Mouse (Mus musculus): ENCODE data around the gene Rag2.

Rag2 gene

DNA sequence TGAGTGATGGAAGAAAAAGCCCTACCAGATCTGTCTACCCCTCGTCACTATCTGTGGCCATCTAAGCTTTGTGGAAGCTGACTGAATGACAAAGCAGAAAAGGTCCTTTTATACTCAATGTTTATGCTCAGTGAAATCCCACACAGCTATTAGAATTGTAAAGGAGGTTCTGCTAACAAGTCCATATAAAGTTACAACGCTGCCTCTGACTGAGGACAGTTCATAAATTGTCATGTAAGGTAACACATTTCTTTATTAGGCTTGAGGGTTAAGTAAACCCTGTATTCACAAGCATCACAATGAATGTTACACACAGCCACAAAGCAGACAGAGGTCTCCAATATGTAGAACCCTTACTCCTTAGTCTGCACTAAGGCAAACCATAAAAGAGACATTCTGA lies 507 bp upstream of the Rag2 start:
- in situ Hi-C loops (cut with MboI, MseI) = no loop called here

- in situ Hi-C loops (cut with MboI, MseI) = no loop called here
Measured at GRCm38 (mm10) chr2:101627227-101627626, 2.7 kb downstream of the Rag2 start.

DNA sequence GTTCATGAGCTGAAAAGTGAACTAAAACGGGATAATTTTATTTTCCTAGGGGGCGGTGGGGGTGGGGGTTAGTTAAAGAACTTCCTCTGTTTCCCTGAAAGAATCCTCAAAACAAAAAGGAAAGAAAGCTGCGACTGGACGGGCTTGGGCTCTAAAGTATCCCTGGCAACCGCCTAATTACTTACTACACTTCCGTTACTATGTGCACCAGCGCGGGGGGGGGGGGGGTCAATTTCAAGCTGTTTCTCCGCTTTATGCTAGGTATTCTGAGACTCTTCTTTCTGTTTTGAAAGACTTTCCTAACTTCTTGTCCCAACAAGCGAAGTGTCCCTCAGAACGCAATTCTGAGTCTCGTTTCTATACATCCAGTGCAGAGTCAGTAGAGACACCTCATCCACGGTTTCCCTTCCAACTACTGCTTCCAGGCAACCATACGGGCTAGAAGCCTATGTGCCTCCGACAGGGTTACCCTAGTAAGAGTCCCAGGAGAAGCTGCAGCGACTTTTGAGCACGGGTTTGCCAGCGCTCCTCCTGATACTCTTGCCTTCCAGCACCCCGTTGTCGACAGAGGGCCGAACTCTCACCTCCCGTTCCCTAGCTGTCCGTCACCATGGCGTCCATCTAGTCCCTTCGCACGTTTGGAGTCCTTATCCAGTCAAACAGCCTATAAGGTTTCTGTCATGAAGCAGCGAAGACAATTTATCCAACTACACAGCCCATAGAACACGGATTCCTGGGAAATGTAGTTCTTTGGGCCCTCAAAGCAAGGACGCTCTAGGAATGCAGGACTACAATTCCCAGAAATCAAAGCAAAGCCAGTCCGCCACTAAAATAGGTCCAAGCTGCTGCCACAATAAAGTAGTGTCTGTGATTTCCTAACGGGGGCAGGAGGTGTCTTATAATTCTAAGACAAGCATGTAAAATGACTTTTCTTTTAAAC lies 4.0 kb downstream of the Rag2 start:
- in situ Hi-C loops (cut with MboI, MseI) = no loop called here

DNA sequence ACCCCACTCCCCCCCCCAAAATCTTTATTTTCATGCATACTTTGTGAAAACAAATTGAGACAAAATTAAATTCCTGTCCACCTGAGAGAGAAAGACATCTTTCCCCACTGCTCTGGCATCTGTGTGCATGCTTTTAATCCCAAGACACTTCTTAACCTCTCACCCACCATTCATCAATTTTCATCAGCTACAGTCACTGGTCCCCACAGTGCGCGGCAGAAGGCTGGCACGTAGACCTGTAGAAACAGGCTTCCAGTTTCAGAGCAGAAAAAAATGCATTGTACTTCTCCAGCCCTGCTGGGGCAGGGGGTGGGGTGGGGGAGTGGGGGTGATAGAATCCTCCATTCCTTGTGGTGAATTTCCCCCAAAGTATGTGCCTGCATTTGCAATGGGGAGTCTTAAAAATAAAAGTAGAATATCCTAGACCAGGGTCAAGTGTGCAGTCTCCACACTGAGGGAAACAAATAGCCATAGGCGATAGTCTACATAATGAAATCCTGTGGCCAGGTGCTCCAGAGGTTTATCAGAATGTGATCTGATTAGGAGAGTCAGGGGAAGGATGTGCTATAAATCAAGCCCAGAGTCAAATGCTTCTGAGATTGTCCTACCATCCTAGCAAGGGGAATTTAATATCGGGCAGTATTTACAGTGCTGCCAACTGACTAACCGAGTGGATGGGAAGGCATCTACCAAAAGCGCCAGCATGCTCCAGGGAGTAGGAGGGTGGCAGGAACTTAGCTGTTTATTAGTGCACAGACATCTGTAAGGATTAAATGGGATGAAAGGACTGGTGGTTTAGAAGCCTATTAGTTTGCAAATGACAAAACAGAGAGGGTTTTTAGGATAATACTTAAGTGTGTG lies 14.7 kb downstream of the Rag2 start:
- in situ Hi-C loops (cut with MboI, MseI) = no loop called here

DNA sequence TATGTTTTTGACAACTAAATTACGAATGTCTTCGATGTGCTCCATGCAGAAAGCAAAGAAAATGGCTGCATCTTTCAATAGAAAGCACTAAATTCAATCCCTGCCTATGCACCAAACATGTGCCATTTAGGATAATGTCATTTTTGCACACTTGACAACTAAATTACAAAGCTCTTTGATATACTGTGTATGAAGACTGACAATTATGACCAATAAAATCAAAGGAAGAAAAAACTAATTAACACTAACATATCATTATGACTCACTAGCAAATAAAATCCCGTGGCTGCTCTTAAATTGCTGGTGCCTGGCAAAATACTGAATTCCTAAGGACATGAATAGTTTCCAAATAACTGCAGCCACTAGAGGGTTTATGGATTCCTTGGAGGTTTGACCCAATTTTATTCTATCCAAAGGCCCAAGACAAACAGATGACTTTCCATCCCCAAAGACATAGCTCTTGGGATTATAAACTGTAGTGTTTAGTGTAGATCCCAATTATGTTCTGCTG lies 15.4 kb downstream of the Rag2 start:
- in situ Hi-C loops (cut with MboI, MseI) = no loop called here

DNA sequence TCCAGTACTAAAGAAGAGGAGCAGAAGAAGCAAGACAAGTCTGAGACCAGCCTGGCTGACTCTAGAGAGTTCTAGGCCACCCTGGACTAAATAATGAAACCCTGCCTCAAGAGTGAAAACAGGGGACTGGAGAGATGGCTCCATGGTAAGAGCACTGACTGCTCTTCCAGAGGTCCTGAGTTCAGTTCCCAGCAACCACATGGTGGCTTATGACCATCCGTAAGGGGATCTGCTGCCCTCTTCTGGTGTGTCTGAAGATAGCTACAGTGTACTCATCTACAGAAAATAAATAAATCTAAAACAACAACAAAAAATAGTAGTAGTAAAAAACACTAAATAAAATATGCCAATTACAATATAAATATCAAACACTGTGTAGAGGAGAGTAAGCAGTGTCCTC lies 21.3 kb downstream of the Rag2 start:
- in situ Hi-C loops (cut with MboI, MseI) = no loop called here

DNA sequence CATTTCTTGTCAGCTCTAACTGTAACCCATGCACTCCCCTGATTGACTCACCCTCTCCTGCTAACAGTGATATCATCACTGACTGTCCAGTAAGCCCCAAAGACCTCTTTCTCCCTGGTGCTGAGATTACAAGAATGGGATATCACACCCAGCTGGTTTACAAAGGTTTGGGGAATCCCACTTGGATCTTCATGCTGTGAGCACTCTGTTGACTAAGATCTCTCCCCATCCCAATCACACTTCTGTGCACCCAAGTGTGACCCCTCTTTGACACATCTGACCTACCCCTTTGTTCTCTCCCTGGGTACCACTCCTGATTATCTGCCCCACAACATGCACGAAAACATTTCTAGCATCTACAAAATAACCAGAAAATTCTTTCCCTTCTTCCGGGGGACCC lies 23.8 kb downstream of the Rag2 start:
- in situ Hi-C loops (cut with MboI, MseI) = no loop called here

DNA sequence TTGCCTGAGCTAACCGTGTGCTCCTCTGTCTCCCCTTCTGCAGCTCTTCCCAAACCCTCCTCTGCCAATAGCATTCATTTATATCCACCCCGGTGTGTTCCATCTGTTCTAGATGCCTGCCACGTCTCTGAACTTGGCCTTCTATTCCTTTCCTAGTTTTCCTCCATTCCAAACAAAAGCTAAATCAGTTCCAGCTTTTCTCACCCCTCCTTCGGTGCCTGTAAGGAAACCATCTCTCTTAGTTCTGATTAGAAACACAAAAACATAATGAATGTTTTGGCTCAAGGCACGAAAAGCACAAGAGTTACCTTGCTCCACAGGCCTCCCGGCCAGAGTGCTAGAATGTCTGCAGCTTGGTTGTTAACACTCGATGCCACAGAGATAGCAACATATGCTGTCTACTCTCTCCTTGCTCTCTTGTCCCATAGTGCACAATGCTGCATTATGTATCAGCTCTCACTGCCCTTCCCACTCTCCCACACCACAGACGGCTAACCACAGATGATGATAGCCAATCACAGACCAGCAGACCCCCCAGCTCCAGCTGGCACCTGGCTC lies 24.7 kb downstream of the Rag2 start, which contains the start of the genes Rag1 and B230118H07Rik:
Gene Rag1 (minus strand): TSS at position 388 of the 558 bp plus-strand sequence.
Gene B230118H07Rik (minus strand): TSS at position 419 of the 558 bp plus-strand sequence.
- in situ Hi-C loops (cut with MboI, MseI) = no loop called here

DNA sequence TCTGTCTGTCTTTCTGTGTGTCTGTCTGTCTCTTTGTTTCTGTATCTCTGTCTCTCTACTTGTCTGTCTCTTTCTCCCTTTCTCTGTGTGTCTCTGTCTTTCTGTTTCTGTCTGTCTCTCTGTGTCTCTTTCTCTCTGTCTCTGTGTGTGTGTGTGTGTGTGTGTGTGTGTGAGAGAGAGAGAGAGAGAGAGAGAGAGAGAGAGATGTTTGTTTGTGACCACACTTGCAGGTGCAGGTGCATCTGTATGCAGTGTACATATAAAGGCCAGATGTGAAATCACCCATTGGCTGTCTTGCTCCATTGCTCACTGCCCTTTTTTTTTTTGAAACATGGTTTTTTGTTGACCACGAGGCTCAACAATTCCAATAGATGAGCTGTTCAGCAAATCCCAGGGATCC lies 25.9 kb downstream of the Rag2 start:
- in situ Hi-C loops (cut with MboI, MseI) = no loop called here

GRCm38 (mm10) chr2:101652204-101652920 lies 27.8 kb downstream of the Rag2 start:
- in situ Hi-C loops (cut with MboI, MseI) = no loop called here

DNA sequence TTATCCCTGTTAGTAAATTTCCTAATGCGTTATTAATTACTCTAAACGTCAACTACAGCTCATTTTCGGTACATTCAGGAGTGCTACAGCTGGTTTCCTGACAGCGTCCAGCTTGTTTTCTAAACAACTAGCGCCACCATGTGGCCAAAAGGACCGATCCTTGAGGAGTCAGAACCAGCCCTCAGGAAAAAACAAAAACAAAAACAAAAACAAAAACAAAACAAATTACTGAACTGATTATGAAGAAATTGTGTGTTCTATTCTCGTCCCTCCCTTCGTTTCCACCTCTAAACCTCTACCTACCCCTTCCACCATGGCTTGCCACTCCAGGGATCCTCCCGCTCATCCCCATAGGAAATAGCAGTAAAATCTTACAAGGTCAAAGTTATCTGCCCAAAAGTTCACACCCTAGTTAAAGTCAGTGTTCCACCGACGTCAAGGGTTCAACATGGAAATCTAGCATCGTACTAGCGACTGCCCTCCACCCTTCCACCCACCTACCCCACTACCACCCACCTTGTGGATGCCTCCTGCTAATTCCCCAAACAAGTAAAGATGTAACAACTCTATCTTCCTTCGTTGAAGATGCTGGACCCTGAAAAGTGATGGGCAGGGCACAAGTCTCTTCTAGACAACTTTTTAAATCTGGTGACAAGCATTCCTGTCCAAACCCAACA lies 28.5 kb downstream of the Rag2 start:
- in situ Hi-C loops (cut with MboI, MseI) = no loop called here

DNA sequence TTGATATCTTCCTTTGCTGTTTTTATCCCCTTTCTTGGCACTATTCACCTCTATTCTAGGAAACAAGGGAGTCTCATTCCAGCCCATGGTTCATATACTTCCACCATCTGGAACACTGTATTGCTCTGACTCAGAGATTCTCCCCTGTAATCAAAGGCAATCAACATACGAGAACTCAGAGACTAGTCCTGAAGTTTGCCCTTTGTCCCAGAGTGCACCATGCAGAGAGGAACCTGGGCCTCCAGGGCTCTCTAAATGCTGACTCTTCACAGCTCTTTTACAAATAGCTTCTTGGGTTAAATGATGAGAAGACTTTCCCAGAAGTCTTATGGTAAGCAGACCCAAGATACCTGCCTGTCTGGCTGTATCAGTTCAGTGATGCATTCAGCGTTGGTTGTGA lies 36.0 kb downstream of the Rag2 start:
- in situ Hi-C loops (cut with MboI, MseI) = no loop called here

GRCm38 (mm10) chr2:101665058-101665702 lies 40.7 kb downstream of the Rag2 start:
- in situ Hi-C loops (cut with MboI, MseI) = no loop called here

DNA sequence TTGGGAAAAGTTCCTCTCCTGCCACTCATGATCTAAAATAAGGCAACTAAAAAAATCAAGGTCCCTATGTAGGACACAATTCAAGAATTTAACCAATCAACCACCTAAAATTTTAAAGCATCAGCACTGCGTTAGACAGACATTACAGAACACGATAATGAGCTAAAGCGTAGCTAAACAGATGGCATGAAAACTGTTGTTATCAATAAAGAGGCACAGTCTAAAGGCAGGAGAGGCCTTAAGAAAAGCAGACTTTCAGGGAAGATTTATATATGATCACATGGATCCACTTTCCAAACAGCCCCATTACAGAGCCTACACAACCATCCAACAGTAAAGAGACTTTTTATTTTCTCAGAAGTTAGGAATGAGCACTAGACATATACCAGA lies 41.2 kb downstream of the Rag2 start:
- in situ Hi-C loops (cut with MboI, MseI) = no loop called here

DNA sequence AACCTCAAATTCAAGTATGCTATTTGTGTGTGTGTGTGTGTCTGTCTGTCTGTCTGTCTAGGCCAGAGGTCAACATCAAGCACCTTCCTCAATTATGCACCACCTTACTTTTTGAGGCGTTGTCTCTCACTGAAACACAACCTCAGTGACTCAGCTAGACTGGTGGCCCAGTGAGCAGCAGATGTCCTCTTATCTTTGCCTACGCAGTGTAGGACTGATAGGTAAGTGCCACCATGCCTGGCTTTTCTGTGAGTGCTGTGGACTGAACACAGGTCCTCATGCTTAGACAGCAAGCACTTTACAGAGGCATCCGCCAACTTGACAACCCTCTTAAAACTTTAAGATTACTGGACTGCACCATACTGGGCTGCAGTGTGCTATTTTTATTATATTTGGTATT lies 44.2 kb downstream of the Rag2 start:
- in situ Hi-C loops (cut with MboI, MseI) = no loop called here

DNA sequence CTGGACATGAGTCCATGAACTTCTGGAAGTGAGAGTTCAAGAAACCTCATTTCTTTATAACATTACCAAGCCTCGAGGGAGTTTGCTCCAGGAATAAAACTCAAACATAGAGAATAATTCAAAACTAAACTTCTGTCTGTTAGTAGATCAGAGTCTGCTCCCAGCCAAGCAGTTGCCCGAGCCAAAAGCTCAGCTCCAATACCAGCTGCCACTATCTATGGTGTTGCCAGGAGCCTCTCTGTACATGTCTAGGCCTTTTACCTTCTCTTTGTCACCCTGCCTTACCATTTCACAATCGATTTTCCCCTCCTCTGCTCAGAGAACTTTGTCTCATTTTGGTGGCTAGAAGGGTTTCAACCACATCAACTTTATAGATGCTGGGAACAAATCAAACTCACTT lies 49.0 kb downstream of the Rag2 start:
- in situ Hi-C loops (cut with MboI, MseI) = no loop called here

DNA sequence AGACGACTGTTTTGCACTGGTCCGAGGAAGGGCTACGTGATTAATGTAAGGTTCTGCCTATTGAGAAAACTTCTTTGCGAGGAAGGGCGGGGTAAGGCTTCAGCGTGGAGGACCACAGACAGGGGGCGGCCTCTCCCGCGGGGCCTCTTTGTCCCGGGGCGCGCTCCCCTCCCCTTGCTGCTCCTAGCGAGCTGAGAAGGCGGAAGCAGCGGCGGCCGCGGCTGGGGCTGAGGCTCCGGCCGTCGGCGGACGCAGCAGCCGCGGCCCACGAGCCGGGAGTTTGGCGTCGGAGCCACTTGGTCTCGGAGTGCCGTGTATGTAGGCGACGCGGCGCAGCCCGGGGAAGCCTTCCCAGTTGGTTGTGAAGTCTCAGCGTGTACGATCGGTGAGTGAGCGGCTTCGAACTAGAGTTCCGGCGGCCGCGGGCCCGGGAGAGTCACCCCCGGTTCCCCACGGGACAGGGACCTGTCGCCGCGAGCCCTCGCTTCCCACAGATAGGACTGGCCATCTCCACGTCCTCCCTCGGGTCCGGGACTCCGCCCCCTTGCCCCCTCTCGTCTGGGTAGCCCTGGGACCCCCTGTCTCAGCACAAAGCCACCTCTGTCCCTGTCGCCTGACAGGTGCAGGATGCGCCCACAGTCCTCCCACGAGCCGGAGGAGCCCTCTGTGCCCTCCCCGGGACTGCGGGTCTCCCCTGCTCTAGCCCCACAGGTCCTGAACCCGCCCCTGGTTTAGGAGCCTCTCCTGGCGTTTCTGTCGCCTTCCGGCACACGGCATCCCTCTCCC lies 53.9 kb downstream of the Rag2 start, which contains the start of gene Traf6:
Gene Traf6 (plus strand): TSS at position 194 of the 786 bp plus-strand sequence.
- in situ Hi-C loops (cut with MboI, MseI) = no loop called here

GRCm38 (mm10) chr2:101679164-101679784 lies 54.8 kb downstream of the Rag2 start:
- in situ Hi-C loops (cut with MboI, MseI) = no loop called here
